Mouse (Mus musculus): ENCODE data around the gene 5730596B20Rik.

5730596B20Rik gene

DNA sequence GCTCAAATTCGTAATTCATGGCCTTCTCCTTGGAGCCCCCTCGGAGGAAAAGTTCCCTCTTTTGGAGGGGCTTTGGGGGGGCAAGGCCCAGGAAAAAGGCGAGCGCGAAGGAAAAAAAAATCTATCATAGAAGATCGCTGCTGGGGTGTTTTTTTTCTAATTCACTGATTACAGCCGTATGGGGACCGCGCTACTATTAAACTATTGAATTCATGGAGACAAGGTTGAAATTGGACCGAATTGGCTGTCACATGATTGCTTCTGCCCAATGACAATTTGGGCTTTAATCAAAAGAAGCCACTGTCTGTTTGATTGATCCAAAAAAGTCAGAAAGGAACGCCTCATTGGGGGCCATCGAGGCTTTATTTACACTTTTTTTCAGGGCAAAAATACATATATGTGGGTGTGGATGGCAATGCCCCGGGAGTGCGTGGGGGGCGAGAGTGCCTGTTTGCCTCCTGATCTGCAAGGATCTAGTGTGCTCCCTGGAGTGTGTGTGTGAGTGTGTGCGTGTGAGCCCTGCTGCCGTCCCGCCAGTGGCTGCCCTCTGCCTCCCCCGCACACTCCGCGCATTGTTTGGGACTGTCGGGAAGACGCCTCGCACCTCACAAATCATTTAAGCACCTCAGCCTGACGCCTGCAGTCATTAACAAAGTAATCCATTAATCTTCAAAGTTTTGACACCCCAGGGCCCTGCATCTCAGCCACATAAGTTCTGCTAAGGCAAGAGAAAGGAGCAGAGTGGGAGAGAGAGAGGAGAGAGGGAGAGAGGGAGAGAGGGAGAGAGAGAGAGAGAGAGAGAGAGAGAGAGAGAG lies 12.5 kb upstream of the 5730596B20Rik start, which contains the start of gene Hoxa2:
Gene Hoxa2, minus strand, starts transcription at position 206 of the 815 bp plus-strand sequence.
- Histone ChIP-seq H3K27me3 (ENCODE audit: insufficient read depth, low read length) (peaks cover 94% of the 10 kb centered on the region), H3K4me1 (replicated peaks; ENCODE audit: low read depth, low read length) (peaks cover 64% of the 10 kb centered on the region), H3K4me3 (replicated peaks; ENCODE audit: low read length) (peak within 1 kb of the TSS; percentile 56), H3K9me3 (ENCODE audit: low read length) (no peaks in the 10 kb centered on the region; the same call in 1 of the 2 replicates), H3K36me3 (ENCODE audit: insufficient read depth, low read length) (no peaks in the 10 kb centered on the region)
- TF ChIP-seq NANOG (IDR thresholded peaks at IDR 0.05; ENCODE audit: borderline replicate concordance, low read length) (no peak), CTCF (conservative IDR thresholded peaks at IDR 0.05; ENCODE audit: low read length) (no peak), POU5F1 (IDR thresholded peaks at IDR 0.05; ENCODE audit: borderline replicate concordance, low read length) (no peak)

GRCm38 (mm10) chr6:52165441-52166370 lies 11.6 kb upstream of the 5730596B20Rik start:
- no peaks in the 10 kb centered on the region for H3K36me3 ChIP-seq (ENCODE audit: insufficient read depth, low read length)
- H3K4me3 ChIP-seq (replicated peaks; ENCODE audit: low read length): no peak overlapping the region
- no peaks in the 10 kb centered on the region; the same call in 1 of the 2 replicates for H3K9me3 ChIP-seq (ENCODE audit: low read length)
- TF ChIP-seq CTCF (conservative IDR thresholded peaks at IDR 0.05; ENCODE audit: low read length) (no peak), NANOG (IDR thresholded peaks at IDR 0.05; ENCODE audit: borderline replicate concordance, low read length) (no peak), POU5F1 (IDR thresholded peaks at IDR 0.05; ENCODE audit: borderline replicate concordance, low read length) (no peak)
- H3K27me3 ChIP-seq (ENCODE audit: insufficient read depth, low read length): peaks cover 95% of the 10 kb centered on the region
- H3K4me1 ChIP-seq (replicated peaks; ENCODE audit: low read depth, low read length): peaks cover 65% of the 10 kb centered on the region

DNA sequence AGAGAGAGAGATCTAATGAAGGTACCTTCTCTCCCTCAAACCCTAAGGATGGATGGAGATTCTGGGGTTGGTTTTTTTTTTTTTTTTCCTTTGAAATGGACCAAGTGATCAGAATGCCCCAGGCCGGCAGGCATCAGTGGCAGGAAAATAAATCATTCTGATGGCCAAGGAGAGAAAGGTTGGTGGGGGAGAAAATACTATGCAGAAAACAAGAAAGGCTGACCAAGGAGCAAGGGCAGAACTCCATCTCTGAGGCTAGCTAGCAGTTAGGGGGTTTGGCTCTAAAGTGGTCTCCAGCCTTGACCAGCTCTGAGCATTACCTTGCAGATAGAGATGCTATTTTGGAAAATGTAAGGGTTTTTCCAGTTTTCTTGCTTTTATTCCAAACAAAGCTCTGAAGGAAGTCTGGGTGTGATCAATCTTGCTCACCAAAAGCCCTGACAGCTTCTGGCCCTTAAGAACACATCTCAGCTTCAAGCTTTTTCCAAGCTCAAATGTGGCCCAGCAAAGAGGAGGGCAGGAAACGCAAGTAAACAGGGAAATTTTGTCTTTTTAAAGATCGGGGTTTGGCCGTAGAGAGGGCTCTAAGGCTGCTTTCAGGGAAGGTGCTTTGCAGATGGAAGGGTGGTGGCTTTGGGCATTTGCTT lies 10.7 kb upstream of the 5730596B20Rik start:
- Histone ChIP-seq H3K4me1 (replicated peaks; ENCODE audit: low read depth, low read length) (peaks cover 67% of the 10 kb centered on the region), H3K36me3 (ENCODE audit: insufficient read depth, low read length) (no peaks in the 10 kb centered on the region), H3K9me3 (ENCODE audit: low read length) (no peaks in the 10 kb centered on the region; the same call in 1 of the 2 replicates), H3K27me3 (ENCODE audit: insufficient read depth, low read length) (peaks cover 97% of the 10 kb centered on the region), H3K4me3 (replicated peaks; ENCODE audit: low read length) (no peak overlapping the region)
- TF ChIP-seq NANOG (IDR thresholded peaks at IDR 0.05; ENCODE audit: borderline replicate concordance, low read length) (no peak), POU5F1 (IDR thresholded peaks at IDR 0.05; ENCODE audit: borderline replicate concordance, low read length) (no peak), CTCF (conservative IDR thresholded peaks at IDR 0.05; ENCODE audit: low read length) (no peak)

DNA sequence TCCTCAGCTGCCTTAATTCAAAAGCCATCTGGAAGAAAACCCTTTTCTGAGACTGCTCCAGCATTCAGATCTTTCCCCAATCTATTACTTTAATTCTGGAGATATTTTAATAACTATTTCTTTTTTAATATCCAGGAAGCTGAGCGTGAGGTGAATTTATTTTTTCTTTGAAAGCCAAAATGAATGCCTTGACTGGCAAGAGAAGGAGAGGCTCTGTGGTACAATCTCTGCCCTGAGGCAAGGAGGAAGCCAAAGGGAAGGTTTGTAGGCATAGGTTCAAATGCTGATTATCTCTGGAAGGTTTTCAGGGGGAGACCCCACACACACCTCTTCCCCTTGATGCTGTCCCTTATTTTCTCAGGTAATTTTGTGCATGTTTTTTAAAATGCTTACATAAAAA lies 10.1 kb upstream of the 5730596B20Rik start:
- no peak overlapping the region for H3K4me3 ChIP-seq (replicated peaks; ENCODE audit: low read length)
- H3K36me3 ChIP-seq (ENCODE audit: insufficient read depth, low read length): no peaks in the 10 kb centered on the region
- H3K9me3 ChIP-seq (ENCODE audit: low read length): no peaks in the 10 kb centered on the region; the same call in 1 of the 2 replicates
- TF ChIP-seq NANOG (IDR thresholded peaks at IDR 0.05; ENCODE audit: borderline replicate concordance, low read length): no peak
- TF ChIP-seq CTCF (conservative IDR thresholded peaks at IDR 0.05; ENCODE audit: low read length): no peak
- no peak for TF ChIP-seq POU5F1 (IDR thresholded peaks at IDR 0.05; ENCODE audit: borderline replicate concordance, low read length)
- H3K27me3 ChIP-seq (ENCODE audit: insufficient read depth, low read length): peaks cover 97% of the 10 kb centered on the region
- peaks cover 71% of the 10 kb centered on the region for H3K4me1 ChIP-seq (replicated peaks; ENCODE audit: low read depth, low read length)

DNA sequence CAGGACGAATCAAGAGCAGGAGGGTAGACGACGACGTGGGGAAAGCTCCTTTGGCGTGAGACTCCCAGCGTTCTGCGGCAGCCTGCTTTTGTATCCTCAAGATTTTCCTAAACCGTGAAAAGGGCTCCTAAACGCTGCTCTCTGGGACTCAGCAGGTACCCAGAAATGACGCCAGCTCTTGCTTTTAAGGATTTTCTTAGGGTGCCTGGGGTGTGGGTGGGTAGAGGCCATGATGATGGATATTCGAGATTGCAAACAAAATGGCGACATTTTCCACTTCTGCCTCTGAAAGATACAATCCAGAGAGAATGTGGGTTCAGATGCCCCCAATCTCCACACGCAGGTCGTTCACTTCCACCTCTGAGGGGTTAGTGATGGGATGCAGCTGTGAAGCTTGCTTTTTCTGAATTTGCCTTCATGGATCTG lies 9.5 kb upstream of the 5730596B20Rik start:
- Histone ChIP-seq H3K4me1 (replicated peaks; ENCODE audit: low read depth, low read length) (peaks cover 73% of the 10 kb centered on the region), H3K36me3 (ENCODE audit: insufficient read depth, low read length) (no peaks in the 10 kb centered on the region), H3K4me3 (replicated peaks; ENCODE audit: low read length) (no peak overlapping the region), H3K27me3 (ENCODE audit: insufficient read depth, low read length) (peaks cover 99% of the 10 kb centered on the region), H3K9me3 (ENCODE audit: low read length) (no peaks in the 10 kb centered on the region; the same call in 1 of the 2 replicates)
- TF ChIP-seq POU5F1 (IDR thresholded peaks at IDR 0.05; ENCODE audit: borderline replicate concordance, low read length) (no peak), CTCF (conservative IDR thresholded peaks at IDR 0.05; ENCODE audit: low read length) (no peak), NANOG (IDR thresholded peaks at IDR 0.05; ENCODE audit: borderline replicate concordance, low read length) (no peak)

GRCm38 (mm10) chr6:52168191-52169055 lies 8.9 kb upstream of the 5730596B20Rik start:
- peak overlapping the region; percentile 41 for H3K4me3 ChIP-seq (replicated peaks; ENCODE audit: low read length)
- TF ChIP-seq CTCF (conservative IDR thresholded peaks at IDR 0.05; ENCODE audit: low read length) (no peak), NANOG (IDR thresholded peaks at IDR 0.05; ENCODE audit: borderline replicate concordance, low read length) (no peak), POU5F1 (IDR thresholded peaks at IDR 0.05; ENCODE audit: borderline replicate concordance, low read length) (no peak)

DNA sequence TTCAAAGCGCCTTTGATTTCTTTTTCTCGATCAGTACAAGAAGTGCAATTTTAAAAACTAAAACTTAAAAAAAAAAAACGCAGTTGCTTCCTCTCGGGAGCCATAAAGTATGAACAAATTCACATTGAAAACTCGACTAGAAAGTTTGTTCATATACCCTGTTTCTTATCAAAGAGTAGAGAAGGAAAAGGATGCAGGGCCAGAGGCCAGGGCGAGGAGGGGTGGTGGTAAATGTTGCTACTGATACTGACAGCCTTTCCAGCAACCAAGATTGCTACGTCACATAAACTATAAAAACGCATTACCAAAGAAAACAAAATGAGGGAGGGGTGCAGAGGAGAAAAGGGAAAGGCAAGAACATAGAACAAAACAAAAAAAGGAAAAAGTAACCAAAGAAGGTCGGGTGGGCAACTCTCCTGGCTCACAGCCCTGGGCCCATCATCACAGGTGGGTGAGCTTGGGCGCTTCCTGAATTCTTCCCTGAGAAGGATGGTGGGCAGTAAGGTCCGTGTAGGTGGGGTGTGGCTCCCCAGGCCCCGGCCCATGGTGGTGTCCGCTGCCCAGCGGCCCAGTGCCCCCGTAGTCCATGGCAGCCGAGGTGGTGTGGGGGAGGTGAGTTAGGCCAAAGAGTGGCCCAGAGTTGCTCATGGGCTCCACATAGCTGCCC lies 7.7 kb upstream of the 5730596B20Rik start:
- Histone ChIP-seq H3K36me3 (ENCODE audit: insufficient read depth, low read length) (no peaks in the 10 kb centered on the region), H3K4me1 (replicated peaks; ENCODE audit: low read depth, low read length) (peaks cover 59% of the 10 kb centered on the region), H3K9me3 (ENCODE audit: low read length) (no peaks in the 10 kb centered on the region; the same call in 1 of the 2 replicates), H3K27me3 (ENCODE audit: insufficient read depth, low read length) (peaks cover 97% of the 10 kb centered on the region), H3K4me3 (replicated peaks; ENCODE audit: low read length) (peak overlapping the region; percentile 50; the same call in 1 of the 2 replicates)
- no peak for TF ChIP-seq CTCF (conservative IDR thresholded peaks at IDR 0.05; ENCODE audit: low read length)
- TF ChIP-seq POU5F1 (IDR thresholded peaks at IDR 0.05; ENCODE audit: borderline replicate concordance, low read length): no peak

More at GRCm38 (mm10) chr6:52168191-52169055, 8.9 kb upstream of the 5730596B20Rik start:
- Histone ChIP-seq H3K9me3 (ENCODE audit: low read length) (no peaks in the 10 kb centered on the region; the same call in 1 of the 2 replicates), H3K27me3 (ENCODE audit: insufficient read depth, low read length) (peaks cover 99% of the 10 kb centered on the region), H3K36me3 (ENCODE audit: insufficient read depth, low read length) (no peaks in the 10 kb centered on the region), H3K4me1 (replicated peaks; ENCODE audit: low read depth, low read length) (peaks cover 69% of the 10 kb centered on the region)
